Mouse (Mus musculus) c-Kit-positive CD71-positive TER-119-positive erythroid progenitor cells, embryonic 14.5 days (primary cell): ENCODE data around the gene Dph3.
"Not testable (repeated sequence)": the region's sequence is repeated elsewhere in the genome, so short reads cannot be mapped to it uniquely, and the experiment has no call there.

Experiments
- DNase-seq: peaks from one replicate; pipeline ENCODE4 v3.0.0-alpha.2; 2013; ENCODE audit warnings: low spot score

The Dph3 gene

GRCm38 (mm10) chr14:32085486-32086201, at the start of gene Dph3:
Dph3 (minus strand) TSS chr14:32085729.
- DNase-seq: peak; percentile 98

DNA sequence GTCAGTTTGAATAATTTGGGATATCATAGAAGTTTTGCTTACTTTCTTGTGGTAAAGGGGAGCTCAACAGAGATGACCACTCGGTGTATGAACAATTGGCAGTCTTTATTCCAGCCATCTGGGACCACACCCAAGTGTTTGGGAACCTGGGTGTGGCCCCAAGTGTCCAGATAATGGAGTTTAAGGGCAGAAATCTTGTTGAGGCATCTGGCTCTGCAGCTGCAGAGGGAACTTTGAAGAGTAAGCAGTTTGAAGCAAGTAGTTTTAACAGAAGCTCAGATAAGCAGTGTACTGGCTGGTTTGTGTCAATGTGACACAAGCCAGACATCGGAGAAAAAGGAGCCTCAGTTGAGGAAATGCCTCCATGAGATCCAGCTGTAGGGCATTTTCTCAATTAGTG, 48.8 kb upstream of the Dph3 start:
- peak; percentile 53 for DNase-seq

- peak; percentile 61 for DNase-seq
These were observed 46.3 kb upstream of the Dph3 start for GRCm38 (mm10) chr14:32131836-32132235.

DNA sequence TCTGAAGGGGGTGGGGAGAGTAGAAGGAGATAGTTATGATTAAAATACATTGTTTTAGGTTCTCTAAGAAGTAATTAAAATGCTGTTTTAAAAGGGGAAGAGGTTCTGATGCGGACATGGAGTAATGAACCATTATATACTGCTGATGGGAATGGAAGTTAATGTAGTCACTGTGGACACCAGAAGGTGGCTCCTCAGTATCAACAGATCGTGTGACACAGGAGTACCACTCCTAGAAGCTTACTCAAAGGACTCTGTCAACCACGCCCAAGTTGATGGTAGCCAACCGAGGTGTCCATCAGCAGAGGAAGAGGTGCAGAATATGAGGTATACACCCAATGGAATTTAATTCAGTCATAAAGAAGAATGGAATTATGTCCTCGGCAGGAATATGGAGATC, 42.9 kb upstream of the Dph3 start:
- DNase-seq: no peak

- not testable (repeated sequence) for DNase-seq
These were observed 39.7 kb upstream of the Dph3 start for GRCm38 (mm10) chr14:32125256-32125655.

GRCm38 (mm10) chr14:32124261-32124660, 38.7 kb upstream of the Dph3 start:
- no peak for DNase-seq

GRCm38 (mm10) chr14:32121920-32122315, 36.4 kb upstream of the Dph3 start:
- peak; percentile 63 for DNase-seq

DNA sequence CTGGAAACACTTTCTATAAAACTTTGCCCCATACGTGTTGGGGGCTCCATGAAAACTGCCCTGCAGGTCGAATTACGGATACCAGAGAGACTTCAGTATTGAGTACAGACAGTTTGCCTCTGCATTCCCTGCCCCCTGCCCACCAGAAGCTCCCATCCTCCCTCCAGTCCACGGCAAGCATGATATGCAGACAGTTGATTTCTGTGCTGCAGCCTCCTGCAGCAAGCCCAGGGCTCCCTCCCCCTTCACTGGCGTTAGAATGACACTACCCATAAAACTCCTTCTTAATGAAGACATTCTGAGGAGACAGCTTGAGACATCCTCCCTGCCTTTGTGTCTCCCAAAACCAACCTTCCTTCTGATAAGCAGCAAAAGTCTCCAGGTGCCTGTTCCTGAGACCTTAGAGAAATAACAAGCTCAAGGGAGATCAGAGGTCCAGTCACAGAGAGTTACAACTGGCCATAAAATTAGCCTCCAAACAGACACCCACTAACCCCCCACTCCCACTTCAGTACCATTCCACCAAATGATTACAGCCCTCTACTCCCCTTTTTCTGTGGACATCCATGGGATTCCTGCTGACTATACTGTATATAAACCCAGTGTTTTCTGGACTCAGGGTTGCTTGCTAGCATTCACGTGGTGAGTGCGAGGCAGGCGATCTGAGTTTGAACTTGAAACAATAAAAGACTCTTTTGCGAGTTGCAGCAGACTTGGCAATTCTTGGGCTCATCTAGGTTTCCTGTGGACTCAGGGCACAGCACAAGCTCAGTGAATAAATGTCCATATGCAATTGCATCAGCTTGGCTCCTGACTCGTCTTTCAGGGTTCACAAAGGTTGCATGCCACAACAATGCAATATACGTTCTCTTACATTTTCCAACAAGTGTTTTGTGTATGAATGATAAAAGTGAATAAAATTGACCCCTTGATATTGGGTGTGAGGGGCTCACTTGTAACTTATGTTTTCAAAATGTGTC, 35.7 kb upstream of the Dph3 start:
- no peak for DNase-seq

DNA sequence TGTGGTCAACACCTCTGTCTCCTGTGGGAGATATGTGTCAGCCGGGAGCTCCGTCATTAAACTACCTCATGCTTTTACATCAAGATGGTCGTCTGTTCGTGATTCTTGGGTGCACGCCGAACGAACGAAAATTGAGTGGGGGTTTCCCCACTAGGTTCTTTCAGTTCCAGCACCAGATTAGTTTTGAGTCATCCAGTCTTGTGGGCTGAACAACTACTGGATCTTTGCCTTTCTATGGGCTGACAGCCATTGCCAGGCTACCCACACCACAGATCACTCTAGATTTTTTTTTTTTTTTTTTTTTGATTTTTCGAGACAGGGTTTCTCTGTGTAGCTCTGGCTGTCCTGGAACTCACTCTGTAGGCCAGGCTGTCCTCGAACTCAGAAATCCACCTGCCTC, 26.6 kb upstream of the Dph3 start:
- not testable (repeated sequence) for DNase-seq

- DNase-seq: no peak
These were observed 21.4 kb upstream of the Dph3 start for GRCm38 (mm10) chr14:32106911-32107310.

GRCm38 (mm10) chr14:32105663-32106062, 20.1 kb upstream of the Dph3 start:
- DNase-seq: no peak

DNA sequence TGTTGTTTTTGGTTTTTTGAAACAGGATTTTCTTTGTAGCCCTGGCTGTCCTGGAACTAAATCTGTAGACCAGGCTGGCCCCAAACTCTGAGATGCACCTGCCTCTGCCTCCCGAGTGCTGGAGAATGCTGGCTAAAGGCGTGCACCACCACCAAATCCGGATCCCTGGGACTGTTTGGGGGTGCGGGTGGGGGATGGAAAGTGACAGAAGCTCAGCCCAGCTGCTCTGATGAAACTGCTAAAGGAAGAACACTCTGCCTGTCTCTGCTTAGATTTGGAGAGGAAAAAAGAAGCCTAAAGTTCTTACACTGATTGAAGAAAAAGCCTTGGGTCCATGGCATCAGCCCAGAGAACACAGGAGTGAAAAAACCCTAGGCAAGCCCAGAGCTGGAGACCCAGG, 18.0 kb upstream of the Dph3 start:
- no peak for DNase-seq

GRCm38 (mm10) chr14:32098951-32099350, 13.4 kb upstream of the Dph3 start:
- DNase-seq: no peak

DNA sequence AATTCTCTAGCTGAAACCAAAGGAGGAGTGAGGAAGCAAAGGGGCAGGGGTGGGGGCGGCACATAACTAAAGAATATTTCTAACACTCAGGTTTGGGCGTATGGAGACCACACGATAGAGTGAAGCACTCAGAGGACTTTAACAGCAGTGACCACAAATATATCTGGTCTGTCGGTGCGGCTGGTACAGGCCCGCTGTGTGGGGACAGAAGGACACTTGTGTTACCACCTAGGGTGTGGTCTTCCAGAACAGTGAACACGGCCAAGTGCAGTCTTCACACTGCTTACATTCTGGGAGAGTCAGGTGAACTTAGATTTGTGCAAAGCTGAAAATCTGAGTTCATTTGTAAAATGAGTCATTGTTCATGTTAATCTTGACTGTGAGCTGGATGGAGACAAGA, 12.2 kb upstream of the Dph3 start:
- no peak for DNase-seq

DNA sequence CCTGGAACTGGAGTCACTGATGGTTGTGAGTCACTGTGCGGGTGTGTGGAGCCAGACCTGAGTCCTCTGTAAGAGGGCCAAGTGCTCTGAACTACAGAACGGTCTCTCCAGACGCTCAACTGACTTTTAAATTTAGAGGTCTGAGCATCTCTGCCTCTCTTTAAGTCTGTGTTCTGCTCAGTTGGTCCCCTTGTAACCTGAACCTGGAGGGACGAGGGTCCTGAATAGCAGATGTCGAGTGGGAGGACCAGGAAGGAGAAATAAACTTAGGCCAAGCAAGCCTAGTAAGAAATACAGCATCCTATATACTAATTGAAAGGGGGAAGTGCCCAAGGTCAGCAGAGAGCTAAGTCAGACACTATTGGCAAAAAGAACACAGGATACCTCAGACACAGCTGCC, 11.2 kb upstream of the Dph3 start:
- no peak for DNase-seq

GRCm38 (mm10) chr14:32095646-32096045, 10.1 kb upstream of the Dph3 start:
- no peak for DNase-seq

DNA sequence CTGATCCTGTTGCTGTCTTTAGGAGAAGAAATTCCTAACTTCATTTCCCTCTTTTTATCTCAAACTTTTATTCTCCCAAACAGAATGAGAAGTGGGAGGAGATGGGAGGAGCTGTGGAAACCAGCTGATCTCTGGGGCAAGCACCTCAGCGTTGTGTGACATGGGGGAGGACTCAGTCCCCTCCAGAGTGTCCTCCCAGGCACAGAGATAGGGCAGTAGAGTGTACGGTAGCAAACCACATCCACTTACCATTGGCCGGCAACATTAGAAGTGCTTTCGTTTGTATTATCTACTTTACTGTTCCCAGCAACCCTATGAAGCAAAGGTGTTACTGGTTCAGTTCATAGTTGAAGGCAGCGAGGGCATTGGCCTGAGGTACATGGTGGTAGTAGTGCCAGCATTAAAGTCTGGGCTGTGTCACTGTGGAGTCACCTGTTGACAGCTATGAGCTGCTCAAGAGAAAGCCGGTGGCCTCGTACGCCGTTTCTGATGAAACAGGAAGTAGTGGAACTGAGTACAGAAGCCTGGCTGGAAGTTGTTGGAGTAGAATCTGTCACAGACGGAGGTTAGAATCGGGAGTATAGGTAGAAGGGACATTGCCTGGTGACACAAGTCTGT, 8.1 kb upstream of the Dph3 start:
- DNase-seq: no peak

DNA sequence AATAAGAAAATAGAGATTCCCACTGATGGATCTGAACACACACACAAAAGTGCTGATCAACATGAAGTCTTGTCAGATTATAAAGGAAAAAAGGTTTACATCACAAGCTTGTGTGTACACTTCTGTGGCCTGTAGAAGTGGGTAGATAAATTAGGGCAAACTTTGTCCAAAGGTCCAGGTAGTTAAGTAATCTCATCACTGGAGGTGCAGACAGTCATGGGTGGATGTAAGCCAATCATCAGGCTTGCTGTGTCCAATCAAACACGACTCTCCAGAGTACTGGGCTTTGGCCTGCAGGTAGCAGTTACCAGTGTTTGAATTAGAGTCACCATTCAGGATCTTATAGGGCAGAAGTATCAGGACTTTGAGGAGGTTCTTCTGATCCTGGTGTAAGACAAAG, 7.5 kb upstream of the Dph3 start:
- no peak for DNase-seq

- DNase-seq: no peak
These were observed 6.2 kb upstream of the Dph3 start for GRCm38 (mm10) chr14:32091704-32092103.

GRCm38 (mm10) chr14:32091124-32091523, 5.6 kb upstream of the Dph3 start:
- DNase-seq: no peak

GRCm38 (mm10) chr14:32087584-32088248, 2.2 kb upstream of the Dph3 start:
- DNase-seq: not testable (repeated sequence)

GRCm38 (mm10) chr14:32086226-32086625, 697 bp upstream of the Dph3 start:
- DNase-seq: peak; percentile 85
